Mouse (Mus musculus): Measurements from ENCODE around the gene Txlng.

Txlng gene

DNA sequence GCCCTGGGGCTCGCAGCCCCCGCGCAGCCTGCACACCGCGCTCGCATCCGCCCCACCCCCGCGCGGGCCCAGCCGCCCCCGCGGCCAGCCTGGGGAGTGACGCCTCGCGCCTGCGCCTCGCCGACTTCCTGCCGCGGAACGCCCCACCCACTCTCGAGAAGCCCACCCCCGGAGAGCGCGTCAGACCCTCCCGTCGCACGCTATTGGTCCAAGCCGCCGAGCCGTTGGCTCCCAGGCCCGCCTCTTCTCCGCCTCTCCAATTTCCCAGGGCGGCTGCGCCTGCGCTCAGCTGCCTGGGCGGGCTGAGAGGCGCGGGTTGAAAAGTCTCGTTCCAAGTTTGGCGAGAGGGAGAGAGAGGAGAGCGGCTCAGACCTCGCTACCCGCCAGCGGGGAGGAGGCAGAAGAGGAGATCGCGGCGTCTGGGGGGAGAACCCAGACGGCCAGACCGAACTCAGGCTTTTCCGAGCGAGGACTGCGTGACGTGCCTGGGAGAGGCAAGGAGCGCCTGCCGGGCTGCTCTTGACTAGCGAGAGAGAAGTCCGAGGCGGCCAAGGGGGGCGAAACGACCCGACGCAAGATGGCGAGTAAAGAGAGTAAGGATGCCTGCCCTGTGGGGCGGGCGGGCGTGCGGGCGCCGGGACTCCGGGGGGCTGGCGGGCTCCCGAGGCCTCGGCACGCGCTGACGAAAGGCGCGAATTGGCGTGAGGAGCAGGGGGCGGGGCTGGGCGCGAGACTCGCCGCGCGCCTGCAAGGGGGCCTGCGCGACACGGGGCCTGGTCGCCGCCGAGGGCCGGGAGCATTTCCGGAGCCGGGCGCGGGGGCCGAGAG, 68.9 kb downstream of the Txlng start, which contains the start of gene Rbbp7:
TSS of gene Rbbp7 (plus strand) at position 288 of the 828 bp plus-strand sequence.
- DNase-seq: peak; percentile 92

DNA sequence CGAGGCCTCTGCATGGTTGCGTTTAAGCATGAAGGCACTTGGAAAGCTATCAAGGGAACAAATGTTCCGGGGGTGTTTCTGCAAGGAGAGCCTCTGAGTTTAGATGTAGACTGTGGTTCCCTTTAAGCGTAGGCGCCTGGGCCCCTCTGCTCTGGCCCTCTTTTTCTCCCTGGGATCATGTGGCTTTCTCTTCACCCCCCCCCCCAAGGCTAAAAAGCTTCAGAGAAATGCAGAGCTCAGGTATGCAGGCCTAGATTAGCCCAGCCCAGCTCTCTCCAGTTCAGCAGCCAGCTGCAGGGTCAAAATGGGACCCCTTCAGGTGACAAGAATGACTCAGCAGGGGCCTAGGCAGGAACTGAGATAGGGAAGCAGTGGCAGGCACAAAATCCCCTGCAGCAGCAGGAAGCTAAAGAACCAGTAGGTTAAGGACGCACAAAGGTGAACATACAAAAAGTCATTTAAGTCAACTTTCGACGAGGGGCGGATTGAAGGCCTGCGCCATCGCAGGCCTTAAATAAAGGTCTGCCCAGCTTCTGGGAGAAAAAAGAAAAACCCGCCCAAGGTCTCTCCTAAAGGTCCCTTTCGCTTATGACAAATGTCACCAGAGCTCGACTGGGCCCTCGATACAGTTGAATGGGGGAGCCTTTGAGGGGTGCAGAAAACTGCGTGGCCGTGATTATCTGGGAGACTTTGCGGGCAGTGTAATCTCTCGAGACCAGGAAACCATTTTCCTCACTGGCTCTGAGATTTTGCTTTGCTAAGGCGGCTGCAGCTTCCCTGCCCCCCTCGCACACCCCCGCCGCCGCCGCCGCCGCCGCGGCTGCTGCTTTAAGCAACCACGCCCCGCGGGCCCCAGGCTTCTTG, 69.8 kb downstream of the Txlng start:
- peak in 1 of 2 experiments; percentile 16 for DNase-seq

DNA sequence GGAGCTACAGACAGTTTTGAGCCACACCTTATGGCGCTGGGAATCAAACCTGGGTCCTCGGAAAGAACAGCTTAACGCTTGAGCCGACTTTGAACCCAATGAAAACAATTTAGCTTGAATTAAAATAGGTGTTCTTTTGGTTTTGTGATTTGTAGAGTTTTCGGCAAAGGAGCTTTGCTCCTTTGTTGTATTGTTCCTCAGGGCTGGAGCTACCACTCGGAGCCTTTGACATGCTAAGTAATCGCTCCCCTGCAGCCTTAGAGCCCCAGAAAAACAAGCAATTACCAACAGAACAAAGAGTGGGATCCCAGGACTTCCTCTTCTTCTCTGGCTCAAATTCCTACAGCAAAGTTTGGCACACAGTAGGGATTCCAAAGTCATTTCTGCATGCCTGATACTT, 73.2 kb downstream of the Txlng start:
- no peak for DNase-seq

DNA sequence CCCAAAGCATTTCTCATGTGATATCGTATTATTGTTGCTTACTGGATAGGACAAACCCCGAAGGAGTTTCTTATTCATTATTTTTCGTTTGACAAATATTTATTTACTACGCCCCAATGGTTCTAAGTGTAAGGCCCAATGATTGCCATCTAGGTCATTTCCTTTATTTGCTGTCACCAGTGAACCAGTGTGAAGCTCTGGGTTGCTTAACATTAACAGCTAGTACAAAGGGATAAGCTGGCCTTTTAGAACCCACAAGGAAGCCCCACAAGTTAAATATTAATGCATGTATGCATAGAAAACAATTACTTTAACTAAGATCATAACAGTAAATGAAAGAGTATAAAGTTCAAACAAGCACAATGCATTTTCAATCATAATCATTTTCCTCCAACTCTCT, 74.9 kb downstream of the Txlng start:
- DNase-seq: no peak

DNA sequence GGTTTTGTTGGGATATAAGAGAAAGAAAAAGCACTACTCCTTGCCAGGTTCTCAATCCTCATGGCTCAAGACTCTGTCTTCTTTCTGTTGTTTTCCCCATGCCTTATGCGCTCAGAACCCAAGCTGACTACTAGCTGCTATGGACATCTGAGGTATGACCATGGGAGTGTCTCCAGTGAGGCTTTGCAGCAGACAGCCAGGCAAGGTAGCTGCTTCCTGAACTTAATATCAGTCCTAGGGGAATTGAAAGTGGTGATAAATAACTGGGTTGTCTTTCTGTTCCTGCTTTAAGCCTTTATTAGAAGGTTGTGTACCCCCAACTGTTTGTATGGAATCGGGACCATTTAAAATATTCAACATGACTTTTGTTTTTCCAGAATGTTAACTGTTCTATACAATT, 76.8 kb downstream of the Txlng start:
- DNase-seq: no peak

DNA sequence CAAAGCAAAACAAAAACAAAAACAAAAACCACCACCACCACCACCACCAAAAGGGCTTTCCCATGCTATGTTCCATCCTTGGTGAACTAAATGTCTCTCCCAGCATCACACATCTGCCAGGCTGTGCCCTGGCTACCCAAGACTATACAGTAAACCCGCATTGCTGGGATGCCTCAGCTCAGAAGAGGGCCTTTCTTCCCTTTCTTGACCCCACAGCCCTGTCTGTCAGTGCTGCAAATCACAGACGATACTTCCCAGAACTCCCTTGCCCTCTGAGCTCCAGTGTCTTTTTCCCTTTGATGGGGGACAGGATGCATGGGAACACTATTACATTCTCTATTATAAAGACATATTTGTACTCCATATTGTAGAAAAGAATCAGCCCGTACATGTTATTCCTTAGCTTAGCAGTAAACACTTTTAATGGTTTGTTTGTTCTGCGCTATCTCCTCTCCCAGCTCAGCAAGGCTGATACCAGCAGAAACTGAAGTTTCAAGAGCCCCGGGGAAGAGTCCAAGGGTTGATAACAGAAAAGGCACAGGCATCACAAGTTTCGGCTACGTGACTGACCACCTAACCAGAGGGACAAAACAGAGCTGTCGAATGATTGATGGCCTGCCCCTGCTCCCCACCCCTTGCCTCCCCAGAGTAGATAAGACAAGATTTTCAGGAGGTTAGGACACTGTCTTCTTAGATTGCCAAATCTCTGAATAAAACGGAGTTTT, 80.4 kb downstream of the Txlng start:
- DNase-seq: no peak

DNA sequence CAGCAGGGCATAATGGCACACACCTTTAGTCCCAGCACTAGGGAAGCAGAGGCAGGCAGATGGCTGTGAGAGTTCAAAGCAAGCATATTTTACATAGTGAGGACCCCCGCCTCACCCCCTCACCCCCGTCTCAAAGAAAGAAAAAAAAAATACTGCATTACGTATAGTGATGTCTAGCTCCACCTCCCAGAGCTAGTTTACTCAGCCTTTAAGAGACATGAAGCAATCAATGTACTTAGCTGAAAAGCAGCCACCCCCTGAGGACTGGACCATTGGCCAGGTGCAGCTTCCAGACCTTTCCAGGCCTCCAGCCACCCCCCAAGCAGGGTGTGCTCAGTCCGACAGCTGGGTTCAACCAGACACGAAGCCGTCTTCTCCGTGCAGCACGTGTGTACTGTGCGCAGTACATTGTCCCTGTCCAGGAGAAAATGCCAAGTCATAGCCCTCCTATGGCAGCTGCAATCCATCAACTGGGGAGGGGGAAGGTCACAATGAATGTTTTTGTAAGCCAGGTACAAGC, 93.1 kb downstream of the Txlng start:
- DNase-seq: peak; percentile 16

DNA sequence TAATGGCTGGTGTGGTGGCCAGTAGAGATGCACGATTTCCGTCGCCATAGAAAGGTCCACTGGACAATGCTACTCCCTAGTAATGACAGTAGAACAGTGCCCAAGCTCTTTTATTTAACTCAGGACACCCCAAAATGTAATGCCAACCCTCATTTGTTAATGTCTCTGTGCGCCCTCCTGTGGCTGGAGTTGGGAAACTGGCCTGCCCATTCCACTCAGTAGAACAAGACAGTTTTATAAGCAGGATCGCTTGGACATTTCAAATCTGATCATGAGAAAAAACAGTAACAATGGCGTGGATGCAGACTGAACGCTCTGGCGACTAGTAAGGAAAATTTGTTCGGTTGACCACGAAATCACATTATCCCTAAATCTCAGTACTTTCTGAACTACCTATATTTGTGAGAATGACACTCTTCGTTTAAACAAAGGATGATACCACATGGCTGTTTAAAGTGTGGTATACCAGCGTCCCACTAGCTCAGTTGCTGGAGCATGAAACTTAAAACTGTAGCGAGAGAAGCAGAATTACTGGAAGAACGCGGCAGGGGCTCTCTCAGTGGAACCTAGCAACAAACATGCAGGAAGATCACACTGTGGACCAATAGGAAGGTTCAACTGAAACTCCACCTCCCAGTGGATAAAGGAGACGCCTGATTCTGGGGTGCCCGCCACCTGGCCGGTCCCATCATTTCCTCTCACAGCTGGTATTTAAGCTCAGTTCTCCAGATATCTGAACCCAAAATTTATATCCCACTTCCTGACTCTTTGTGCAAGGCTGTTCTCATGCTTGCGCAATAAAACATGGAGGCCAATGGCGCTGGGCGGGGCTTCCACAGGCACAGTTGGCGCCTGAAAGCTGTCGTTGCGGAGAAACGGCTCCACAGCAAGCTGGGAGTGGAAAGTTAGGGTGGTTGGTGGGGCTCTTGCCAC, 94.0 kb downstream of the Txlng start:
- DNase-seq: peak; percentile 58 to 77

DNA sequence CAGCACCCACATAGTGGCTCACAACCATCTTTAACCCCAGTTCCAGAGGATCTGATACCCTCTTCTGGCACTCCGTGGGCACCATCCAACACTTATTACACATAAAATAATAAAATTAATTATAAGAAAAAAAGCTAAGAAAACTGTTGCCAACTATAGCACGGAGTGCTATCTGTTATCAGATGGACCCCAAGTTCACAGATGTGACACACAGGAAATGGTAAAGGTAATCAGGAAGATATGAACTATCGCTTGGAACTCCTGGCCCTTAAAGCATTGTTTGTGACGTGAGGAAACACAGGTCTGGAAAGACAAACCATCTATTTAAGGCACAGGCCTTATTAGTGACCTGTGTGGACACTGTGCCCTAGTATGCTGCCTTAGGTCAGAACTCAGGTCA, 99.2 kb downstream of the Txlng start:
- DNase-seq: no peak
